Mouse (Mus musculus): ENCODE results near the gene D930048N14Rik. TPM values are rescaled to one million over a fixed set of nuclear protein-coding genes. Genes with fewer than 3 reads are reported as not detected.
"Not testable (repeated sequence)": the region's sequence is repeated elsewhere in the genome, so short reads cannot be mapped to it uniquely, and the experiment has no call there.

The D930048N14Rik gene
- total RNA-seq, 2 experiments from 2014 or later: 1.4 to 2.1 TPM

GRCm38 (mm10) chr11:51649111-51649888, 1.5 kb upstream of the D930048N14Rik start:
- intact Hi-C loops (cut with DNase I): no loop called here

DNA sequence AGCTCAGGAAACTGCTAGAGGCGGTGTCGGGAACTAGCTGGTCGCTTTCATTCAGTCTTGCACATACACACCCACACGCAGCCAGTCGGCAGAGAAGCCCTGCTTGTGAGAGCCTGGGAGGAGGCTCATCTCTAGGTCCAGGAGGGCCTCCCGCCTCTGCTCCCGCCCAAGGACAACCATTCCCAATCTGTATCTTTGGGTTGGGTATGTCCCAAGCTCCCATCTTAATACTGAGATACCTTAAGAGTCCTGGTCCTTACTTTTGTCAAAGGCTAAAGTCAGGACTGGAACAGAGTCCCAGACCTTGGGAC, 910 bp upstream of the D930048N14Rik start:
- DNase-seq: no peak
- intact Hi-C loops (cut with DNase I): loop anchor here (2.0 kb wide), 1 partner anchor 31 kb away; the partner anchor contains the start of gene Nhp2

More at GRCm38 (mm10) chr11:51649111-51649888, 1.5 kb upstream of the D930048N14Rik start:
- DNase-seq: no peak

DNA sequence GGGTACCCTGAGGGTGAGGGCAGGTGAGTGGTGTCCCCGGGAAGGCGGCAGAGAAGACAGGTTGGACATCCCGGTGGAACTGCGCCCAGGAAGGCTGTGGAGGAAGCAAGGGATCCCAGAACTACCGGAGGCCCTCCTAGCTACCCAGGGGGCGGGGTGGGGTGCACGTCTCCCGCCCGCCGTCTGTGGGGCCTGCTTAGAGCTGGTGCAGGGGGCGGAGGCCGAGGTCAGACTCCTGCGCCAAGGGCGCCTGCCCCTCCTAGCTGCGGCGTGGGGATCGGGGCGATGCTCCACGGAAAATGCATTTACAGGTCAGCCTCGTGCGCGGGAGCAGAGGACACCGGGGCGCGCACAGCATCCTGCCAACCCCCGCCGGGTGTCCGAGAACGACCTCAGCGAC, 493 bp upstream of the D930048N14Rik start:
- intact Hi-C loops (cut with DNase I): loop anchor here (2.0 kb wide), 1 partner anchor 31 kb away; the partner anchor contains the start of gene Nhp2
- DNase-seq: no peak

- intact Hi-C loops (cut with DNase I): no loop called here
- no peak for DNase-seq
Observed at GRCm38 (mm10) chr11:51652889-51653418, 2.2 kb downstream of the D930048N14Rik start.

- intact Hi-C loops (cut with DNase I): no loop called here
- DNase-seq: no peak
Observed at GRCm38 (mm10) chr11:51653736-51654135, 3.0 kb downstream of the D930048N14Rik start.

- no peak for DNase-seq
- intact Hi-C loops (cut with DNase I): no loop called here
Observed at GRCm38 (mm10) chr11:51654891-51655290, 4.1 kb downstream of the D930048N14Rik start.

- no peak for DNase-seq
- intact Hi-C loops (cut with DNase I): no loop called here
Observed at GRCm38 (mm10) chr11:51656798-51657521, 6.2 kb downstream of the D930048N14Rik start.

GRCm38 (mm10) chr11:51658291-51658690, 7.5 kb downstream of the D930048N14Rik start:
- intact Hi-C loops (cut with DNase I): no loop called here
- no peak for DNase-seq

DNA sequence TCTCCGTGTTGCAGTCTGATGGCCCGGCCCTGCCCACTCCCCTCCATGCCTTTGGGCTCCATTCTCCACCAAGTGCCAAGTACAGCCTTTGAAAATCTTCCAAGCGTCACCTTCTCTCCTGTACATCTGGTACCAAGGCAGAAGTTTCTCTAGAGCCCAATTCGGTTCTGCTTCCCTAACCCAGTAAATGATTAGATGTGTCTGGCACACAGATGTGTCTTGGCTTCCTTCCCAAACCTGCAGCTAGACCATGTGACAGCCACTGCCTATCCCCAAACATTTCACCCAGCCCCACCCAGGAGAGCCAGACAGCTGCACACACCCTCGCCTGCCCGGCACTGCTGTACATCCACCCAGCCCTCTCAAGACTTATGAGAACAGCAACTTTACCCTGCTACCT, 8.0 kb downstream of the D930048N14Rik start:
- intact Hi-C loops (cut with DNase I): no loop called here
- DNase-seq: peak in 1 of 2 experiments; percentile 37

DNA sequence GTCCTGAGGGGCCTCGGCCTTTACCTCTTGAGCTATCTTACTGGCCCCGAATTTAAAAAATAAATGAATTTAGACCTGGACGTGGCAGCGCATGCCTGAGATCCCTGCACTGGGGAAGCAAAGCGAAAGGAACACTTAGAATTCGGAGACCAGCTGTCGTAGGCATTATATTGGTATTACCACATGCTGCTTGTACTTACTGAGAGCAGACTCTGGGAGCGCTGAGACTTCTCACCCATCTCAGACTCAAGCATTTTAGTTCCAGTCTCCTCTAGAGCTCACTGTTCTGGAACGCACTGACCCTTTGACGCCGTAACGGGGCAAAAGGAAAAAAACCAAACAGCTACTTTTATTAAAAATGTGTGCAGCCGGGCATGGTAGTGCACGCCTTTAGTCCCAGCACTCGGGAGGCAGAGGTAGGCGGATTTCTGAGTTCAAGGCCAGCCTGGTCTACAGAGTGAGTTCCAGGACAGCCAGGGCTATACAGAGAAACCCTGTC, 11.2 kb downstream of the D930048N14Rik start:
- DNase-seq: no peak
- intact Hi-C loops (cut with DNase I): no loop called here

DNA sequence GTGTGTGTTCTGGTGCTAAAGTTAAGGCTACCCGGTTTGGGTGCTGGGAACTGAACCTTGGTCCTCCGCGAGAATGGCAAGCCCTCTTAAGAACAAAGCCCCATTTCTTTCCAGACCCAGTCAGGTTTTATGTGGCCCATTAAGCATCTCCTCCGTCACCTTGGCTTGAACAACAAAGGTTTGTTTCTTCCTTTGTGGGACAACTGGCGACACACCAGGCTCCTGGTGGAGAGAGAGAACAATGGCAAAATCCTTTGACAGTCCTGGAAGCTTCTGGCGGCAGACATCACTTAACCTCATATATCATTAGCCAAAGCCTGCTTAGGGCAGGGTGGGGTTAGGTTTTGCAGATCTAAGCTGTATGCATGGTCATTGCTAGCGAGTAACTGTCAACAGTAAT, 11.9 kb downstream of the D930048N14Rik start:
- no peak for DNase-seq
- intact Hi-C loops (cut with DNase I): no loop called here

GRCm38 (mm10) chr11:51664747-51665146, 14.0 kb downstream of the D930048N14Rik start:
- intact Hi-C loops (cut with DNase I); DNase-seq: not testable (repeated sequence)

GRCm38 (mm10) chr11:51670846-51671245, 20.1 kb downstream of the D930048N14Rik start:
- no peak for DNase-seq
- intact Hi-C loops (cut with DNase I): no loop called here

GRCm38 (mm10) chr11:51671376-51671775, 20.6 kb downstream of the D930048N14Rik start:
- DNase-seq: no peak
- intact Hi-C loops (cut with DNase I): no loop called here

- intact Hi-C loops (cut with DNase I): no loop called here
- DNase-seq: no peak
Observed at GRCm38 (mm10) chr11:51673291-51673690, 22.5 kb downstream of the D930048N14Rik start.

GRCm38 (mm10) chr11:51675386-51675785, 24.6 kb downstream of the D930048N14Rik start:
- DNase-seq: no peak
- intact Hi-C loops (cut with DNase I): no loop called here

- intact Hi-C loops (cut with DNase I): no loop called here
- DNase-seq: no peak
Observed at GRCm38 (mm10) chr11:51677737-51678418, 27.1 kb downstream of the D930048N14Rik start.

DNA sequence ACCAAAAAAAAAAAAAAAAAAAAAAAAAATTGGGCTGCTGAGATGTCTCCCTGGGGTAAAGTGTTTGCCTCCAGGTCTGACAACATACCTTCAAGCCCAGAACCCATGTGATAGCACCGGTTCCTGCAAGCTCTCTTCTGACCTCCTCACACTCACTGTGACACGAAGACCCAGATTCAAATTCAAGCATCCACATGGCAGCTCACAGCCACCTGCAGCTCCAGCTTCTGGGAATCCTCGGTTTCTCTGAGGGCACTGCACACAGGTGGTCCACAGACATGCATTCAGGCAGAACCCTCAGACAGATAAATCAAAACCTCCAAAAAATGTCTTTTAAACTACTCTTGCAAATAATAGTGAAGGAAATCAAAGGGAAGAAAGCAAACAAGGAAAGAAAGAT, 28.7 kb downstream of the D930048N14Rik start:
- intact Hi-C loops (cut with DNase I): no loop called here
- no peak for DNase-seq

GRCm38 (mm10) chr11:51681324-51681975, 30.7 kb downstream of the D930048N14Rik start:
- intact Hi-C loops (cut with DNase I): loop anchor here (1.0 to 10.0 kb wide), 3 partner anchors 64 to 397 kb away; partner anchors contain the start of gene Col23a1
- DNase-seq: peak; percentile 90 to 95

DNA sequence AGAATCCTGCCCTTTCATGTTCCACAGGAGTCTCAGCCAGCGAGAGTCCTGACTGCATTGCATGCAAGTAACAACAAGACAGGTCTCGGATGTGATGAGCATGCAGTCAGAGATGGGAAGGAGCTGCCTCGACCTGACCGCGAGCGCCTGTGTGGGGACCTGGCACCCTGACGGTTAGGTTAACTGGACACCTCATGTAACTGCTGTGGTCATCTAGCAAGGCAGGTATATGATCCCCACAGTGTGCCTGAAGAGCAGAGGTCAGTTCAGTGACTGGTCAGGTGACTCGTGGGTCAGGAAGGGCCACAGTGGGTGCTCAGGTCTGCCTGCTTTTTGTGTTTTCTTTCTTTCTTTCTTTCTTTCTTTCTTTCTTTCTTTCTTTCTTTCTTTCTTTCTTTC, 31.2 kb downstream of the D930048N14Rik start:
- no peak for DNase-seq
- intact Hi-C loops (cut with DNase I): loop anchor here (1.0 to 10.0 kb wide), 3 partner anchors 65 to 397 kb away; partner anchors contain the start of gene Col23a1
